33 mouse cellular contexts compared by ENCODE assay signal in genomic region chr6:23936414-23936813, GRCm38 (mm10). TPM values are rescaled to one million over a fixed set of nuclear protein-coding genes. Genes with fewer than 3 reads are reported as not detected.
DNase-seq lines count a peak whose midpoint lies in the region; ATAC-seq and TF ChIP-seq lines count a peak whose summit lies in the region.
"Had no signal": no experiment of that assay in that cellular context is flagged by ENCODE, and none has a peak within 500 bp of the region (broad histone marks: within the 10 kb centered on the region; RNA-seq: fewer than 3 reads in every experiment).

No protein-coding gene starts in this region.

- no peak overlapping the region for H3K9ac ChIP-seq in forebrain, embryonic 11.5 days (ENCODE audit: low read length)
- H3K9ac ChIP-seq in hindbrain, embryonic 14.5 days: no peak overlapping the region
- no peak overlapping the region for H3K9ac ChIP-seq in CH12.LX (ENCODE audit: insufficient read depth, low read depth)
- H3K9ac ChIP-seq in hindbrain, postnatal 0 days (replicated peaks; ENCODE audit: low read length): no peak overlapping the region
- H3K9ac ChIP-seq: heart, embryonic 12.5 days; limb, embryonic 15.5 days; liver, embryonic 13.5 days; neural tube, embryonic 15.5 days had no signal

- no peak for TF ChIP-seq EP300 in CH12.LX (IDR thresholded peaks at IDR 0.05; ENCODE audit: low read length)

- in situ Hi-C loops in CH12.LX (cut with MboI; ENCODE audit: low pct_ligation_motif_present, low pct_unique_long_range_greater_than_20kb, low sequenced_read_pairs): no loop called here

- H3K9me3 ChIP-seq in forebrain, embryonic 11.5 days (ENCODE audit: control insufficient read depth, low read length): no peaks in the 10 kb centered on the region
- H3K9me3 ChIP-seq in forebrain, embryonic 10.5 days: no peaks in the 10 kb centered on the region
- H3K9me3 ChIP-seq in hindbrain, embryonic 14.5 days (ENCODE audit: control insufficient read depth, low read length): no peaks in the 10 kb centered on the region
- H3K9me3 ChIP-seq in hindbrain, embryonic 10.5 days: no peaks in the 10 kb centered on the region
- H3K9me3 ChIP-seq in CH12.LX (replicated peaks; ENCODE audit: low read length): no peaks in the 10 kb centered on the region
- no peaks in the 10 kb centered on the region for H3K9me3 ChIP-seq in hindbrain, postnatal 0 days (ENCODE audit: low read length)
- H3K9me3 ChIP-seq: heart, embryonic 12.5 days; limb, embryonic 10.5 days; limb, embryonic 15.5 days; liver, embryonic 13.5 days; megakaryocyte, embryonic 14.5 days; neural tube, embryonic 15.5 days had no signal

- dilution Hi-C loops in CH12.LX (cut with MboI; ENCODE audit: extremely low pct_ligation_motif_present, extremely low pct_unique_long_range_greater_than_20kb, low sequenced_read_pairs): no loop called here

- ATAC-seq in forebrain, embryonic 11.5 days (replicated peaks; ENCODE audit: low FRiP score): peak; percentile 74
- ATAC-seq in hindbrain, embryonic 14.5 days (ENCODE audit: low FRiP score): peak; percentile 34; the same call in 1 of the 2 replicates
- ATAC-seq in hindbrain, postnatal 0 days: no peak
- ATAC-seq: inflammation-experienced regulatory T-cells, adult 6 months; lung, postnatal 0 days had no signal

- peaks cover 2% of the 10 kb centered on the region; the same call in 1 of the 2 replicates for H3K4me1 ChIP-seq in forebrain, embryonic 11.5 days (replicated peaks; ENCODE audit: control insufficient read depth, insufficient read depth, low read length)
- H3K4me1 ChIP-seq in forebrain, embryonic 10.5 days: peaks cover 21% of the 10 kb centered on the region
- 0 out of 2 replicates have a peak, but pooled peaks cover 6% of the 10 kb centered on the region for H3K4me1 ChIP-seq in hindbrain, embryonic 14.5 days (replicated peaks; ENCODE audit: control insufficient read depth, insufficient read depth, low read length)
- peaks cover 13% of the 10 kb centered on the region; the same call in 1 of the 2 replicates for H3K4me1 ChIP-seq in hindbrain, embryonic 10.5 days (replicated peaks)
- H3K4me1 ChIP-seq in CH12.LX (ENCODE audit: control insufficient read depth in 1 of 2, insufficient read depth in 2 of 2): peaks cover 0 to 9% of the 10 kb centered on the region in 2 experiments; a peak in 2 of 4 replicates
- no peaks in the 10 kb centered on the region for H3K4me1 ChIP-seq in hindbrain, postnatal 0 days (ENCODE audit: insufficient read depth, low read length)
- H3K4me1 ChIP-seq: heart, embryonic 12.5 days; limb, embryonic 15.5 days; liver, embryonic 13.5 days; megakaryocyte, embryonic 14.5 days; neural tube, embryonic 15.5 days had no signal

- no peak overlapping the region for H3K4me2 ChIP-seq in forebrain, embryonic 11.5 days (ENCODE audit: low read depth, low read length, severe bottlenecking)
- no peak overlapping the region for H3K4me2 ChIP-seq in hindbrain, embryonic 14.5 days (replicated peaks)
- no peak overlapping the region for H3K4me2 ChIP-seq in CH12.LX (ENCODE audit: insufficient read depth, low read depth, poor library complexity, severe bottlenecking)
- H3K4me2 ChIP-seq in hindbrain, postnatal 0 days (ENCODE audit: low read depth, low read length): no peak overlapping the region
- H3K4me2 ChIP-seq: heart, embryonic 12.5 days; limb, embryonic 15.5 days; liver, embryonic 13.5 days; neural tube, embryonic 15.5 days had no signal

- H3K27me3 ChIP-seq in forebrain, embryonic 11.5 days (ENCODE audit: control insufficient read depth, insufficient read depth, low read length): no peaks in the 10 kb centered on the region
- H3K27me3 ChIP-seq in forebrain, embryonic 10.5 days (ENCODE audit: poor library complexity, severe bottlenecking): no peaks in the 10 kb centered on the region
- no peaks in the 10 kb centered on the region for H3K27me3 ChIP-seq in hindbrain, embryonic 14.5 days (ENCODE audit: control insufficient read depth, insufficient read depth, low read length)
- H3K27me3 ChIP-seq in hindbrain, embryonic 10.5 days (ENCODE audit: insufficient read depth, poor library complexity, severe bottlenecking): no peaks in the 10 kb centered on the region
- no peaks in the 10 kb centered on the region for H3K27me3 ChIP-seq in CH12.LX (replicated peaks)
- H3K27me3 ChIP-seq in hindbrain, postnatal 0 days (ENCODE audit: insufficient read depth, low read length): no peaks in the 10 kb centered on the region
- H3K27me3 ChIP-seq: heart, embryonic 12.5 days; limb, embryonic 15.5 days; liver, embryonic 13.5 days; megakaryocyte, embryonic 14.5 days; neural tube, embryonic 15.5 days had no signal

- H3K4me3 ChIP-seq in forebrain, embryonic 11.5 days (ENCODE audit: low read depth, low read length): no peak overlapping the region
- H3K4me3 ChIP-seq in forebrain, embryonic 10.5 days: no peak overlapping the region
- no peak overlapping the region for H3K4me3 ChIP-seq in hindbrain, embryonic 14.5 days (replicated peaks; ENCODE audit: low read length)
- H3K4me3 ChIP-seq in hindbrain, embryonic 10.5 days: no peak overlapping the region
- H3K4me3 ChIP-seq in CH12.LX (replicated peaks in 1 of 3; ENCODE audit: low read depth in 2 of 3, low read length in 2 of 3, poor library complexity in 1 of 3): no peak overlapping the region
- no peak overlapping the region for H3K4me3 ChIP-seq in hindbrain, postnatal 0 days (ENCODE audit: low read length)
- H3K4me3 ChIP-seq: heart, adult 2 months; heart, embryonic 12.5 days; limb, embryonic 10.5 days; limb, embryonic 15.5 days; liver, embryonic 13.5 days; megakaryocyte, embryonic 14.5 days; neural tube, embryonic 15.5 days had no signal

- TF ChIP-seq RAD21 in CH12.LX (IDR thresholded peaks at IDR 0.05; ENCODE audit: low read depth, low read length): no peak

- TF ChIP-seq CTCF in CH12.LX (conservative IDR thresholded peaks at IDR 0.05 in 1 of 2, IDR thresholded peaks at IDR 0.05 in 1 of 2; ENCODE audit: low read depth in 2 of 2, low read length in 2 of 2): no peak
- no peak for TF ChIP-seq CTCF in hindbrain, postnatal 0 days (IDR thresholded peaks at IDR 0.05; ENCODE audit: low read depth)

- peak; percentile 51 for DNase-seq in forebrain, embryonic 11.5 days (ENCODE audit: low spot score)
- DNase-seq in forebrain, embryonic 10.5 days (ENCODE audit: extremely low spot score, low spot score): no peak
- no peak for DNase-seq in hindbrain, embryonic 14.5 days (ENCODE audit: low spot score)
- DNase-seq in hindbrain, embryonic 10.5 days (ENCODE audit: low spot score): no peak
- peak; percentile 10 for DNase-seq in CH12.LX (ENCODE audit: extremely low read depth)
- DNase-seq in hindbrain, postnatal 0 days (ENCODE audit: low spot score): peak; percentile 14
- DNase-seq in right cerebral cortex, postnatal 14 days: no peak
- DNase-seq: adrenal gland, adult 8-10 months; cerebellum, adult 8-10 months; cerebellum, postnatal 25 days; gastrocnemius, postnatal 14 days; heart, adult 2 months; heart, postnatal 4 days; kidney, adult 11 months; kidney, postnatal 14 days; layer of hippocampus, adult 9-11 months; liver, embryonic 13.5 days; lung, adult 18-20 months; lung, postnatal 4 days; thymus, adult 2 months; thymus, postnatal 36 days had no signal

- no peaks in the 10 kb centered on the region for H3K36me3 ChIP-seq in forebrain, embryonic 11.5 days (ENCODE audit: control insufficient read depth, insufficient read depth, low read length)
- no peaks in the 10 kb centered on the region for H3K36me3 ChIP-seq in forebrain, embryonic 10.5 days (replicated peaks)
- H3K36me3 ChIP-seq in hindbrain, embryonic 14.5 days (replicated peaks; ENCODE audit: control insufficient read depth, insufficient read depth): no peaks in the 10 kb centered on the region
- no peaks in the 10 kb centered on the region for H3K36me3 ChIP-seq in hindbrain, embryonic 10.5 days
- no peaks in the 10 kb centered on the region for H3K36me3 ChIP-seq in CH12.LX (replicated peaks in 1 of 2; ENCODE audit: control insufficient read depth in 1 of 2, insufficient read depth in 1 of 2, low read length in 1 of 2)
- no peaks in the 10 kb centered on the region for H3K36me3 ChIP-seq in hindbrain, postnatal 0 days (ENCODE audit: insufficient read depth, low read length)
- H3K36me3 ChIP-seq: heart, embryonic 12.5 days; limb, embryonic 10.5 days; limb, embryonic 15.5 days; liver, embryonic 13.5 days; neural tube, embryonic 15.5 days had no signal

- no peak for TF ChIP-seq POLR2A in CH12.LX (IDR thresholded peaks at IDR 0.05; ENCODE audit: low read depth, low read length)

- peak overlapping the region; percentile 9; the same call in 1 of the 2 replicates for H3K27ac ChIP-seq in forebrain, embryonic 11.5 days (ENCODE audit: low read depth, low read length)
- H3K27ac ChIP-seq in forebrain, embryonic 10.5 days: no peak overlapping the region
- H3K27ac ChIP-seq in hindbrain, embryonic 14.5 days: peak overlapping the region; percentile 36; the same call in 1 of the 2 replicates
- no peak overlapping the region for H3K27ac ChIP-seq in hindbrain, embryonic 10.5 days
- no peak overlapping the region for H3K27ac ChIP-seq in CH12.LX (ENCODE audit: insufficient read depth, low read depth)
- no peak overlapping the region for H3K27ac ChIP-seq in hindbrain, postnatal 0 days
- H3K27ac ChIP-seq: heart, adult 2 months; limb, embryonic 10.5 days; limb, embryonic 15.5 days; liver, embryonic 13.5 days; neural tube, embryonic 15.5 days had no signal

- H3K79me2 ChIP-seq in CH12.LX (replicated peaks; ENCODE audit: control insufficient read depth, extremely low read depth, insufficient read depth, poor library complexity, severe bottlenecking): no peaks in the 10 kb centered on the region

- WGBS in forebrain, embryonic 11.5 days: 15% methylated on average over 4 of the region's 4 CpGs
- 28% methylated on average over 4 of the region's 4 CpGs for WGBS in forebrain, embryonic 10.5 days
- WGBS in hindbrain, embryonic 14.5 days: 45% methylated on average over 4 of the region's 4 CpGs
- 45% methylated on average over 4 of the region's 4 CpGs for WGBS in hindbrain, embryonic 10.5 days
- WGBS in hindbrain, postnatal 0 days: 40% methylated on average over 4 of the region's 4 CpGs

TF ChIP-seq in CH12.LX, 34 proteins besides CTCF, POLR2A, EP300 and RAD21 (continues in another document):
- TF ChIP-seq BHLHE40 (IDR thresholded peaks at IDR 0.05; ENCODE audit: low read depth, low read length): no peak
- TF ChIP-seq GABPA (IDR thresholded peaks at IDR 0.05; ENCODE audit: insufficient replicate concordance, low read depth, low read length): no peak
- TF ChIP-seq POLR2AphosphoS2 (IDR thresholded peaks at IDR 0.05; ENCODE audit: low read depth, low read length): no peak

RNA-seq across cellular contexts. Expression of gene Tas2r118, which starts 33.4 kb away (rescaled TPM):
- polyA plus RNA-seq in forebrain, embryonic 11.5 days (2014; fragmentation: Nextera tagmentation; extraction: Ambion mirVana): not detected in 2 replicates
- polyA plus RNA-seq in forebrain, embryonic 10.5 days (2016; fragmentation: Nextera tagmentation; extraction: Ambion mirVana): not detected in 2 replicates
- not detected in 2 replicates for polyA plus RNA-seq in hindbrain, embryonic 14.5 days (2014; fragmentation: Nextera tagmentation; extraction: Ambion mirVana)
- polyA plus RNA-seq in hindbrain, embryonic 10.5 days (2016; fragmentation: Nextera tagmentation; extraction: Ambion mirVana): not detected in 2 replicates
- not detected in 2 replicates for total RNA-seq in CH12.LX (2012; rRNA removed)
- total RNA-seq in CH12.LX (2014; rRNA removed): not detected in 2 replicates
- polyA plus RNA-seq in CH12.LX (2012; ENCODE audit: insufficient read length, low read depth): not detected in 2 replicates
- not detected in 2 replicates for total RNA-seq in hindbrain, postnatal 0 days (2014; rRNA removed)
- not detected in 2 replicates for polyA plus RNA-seq in hindbrain, postnatal 0 days (2015; fragmentation: Nextera tagmentation; extraction: Ambion mirVana)
- total RNA-seq: adrenal gland, adult 8-10 months; adrenal gland, postnatal 4 days; ES-E14; gastrocnemius, postnatal 14 days; heart, adult 2 months; heart, postnatal 4 days; left cerebral cortex, postnatal 10 days had no signal
- polyA plus RNA-seq: heart, adult 2 months; heart, embryonic 12.5 days; heart, postnatal 0 days; inflammation-experienced regulatory T-cells, adult 6 months; kidney, embryonic 14.5 days; limb, embryonic 10.5 days; limb, embryonic 15.5 days; liver, embryonic 13.5 days; lung, postnatal 0 days; neural tube, embryonic 15.5 days; thymus, adult 2 months had no signal

Comparison
In these comparisons a context has a peak if more than half of its experiments do, and no peak if none do; other contexts are left out.
1. DNase-seq: peak in forebrain, embryonic 11.5 days (single experiment), CH12.LX (single experiment) and hindbrain, postnatal 0 days (single experiment); none in forebrain, embryonic 10.5 days (single experiment), hindbrain, embryonic 14.5 days (single experiment), hindbrain, embryonic 10.5 days (single experiment) and right cerebral cortex, postnatal 14 days (single experiment).
2. H3K27ac ChIP-seq: peak in forebrain, embryonic 11.5 days (single experiment) and hindbrain, embryonic 14.5 days (single experiment); none in forebrain, embryonic 10.5 days (single experiment), hindbrain, embryonic 10.5 days (single experiment), CH12.LX (single experiment) and hindbrain, postnatal 0 days (single experiment).